Mouse (Mus musculus) liver, embryonic 14.5 days (tissue): Measurements from ENCODE around the gene Bmp7.

ENCODE experiments used
- CTCF ChIP-seq: IDR thresholded peaks from 2 replicates; pipeline ENCODE4 v1.5.1; 2016; ENCODE audit warnings: antibody characterized with exemption, low read depth, control low read depth
- EP300 ChIP-seq: IDR thresholded peaks from 2 replicates; pipeline ENCODE4 v1.6.1; 2016; ENCODE audit warnings: antibody characterized with exemption, low read depth

DNA sequence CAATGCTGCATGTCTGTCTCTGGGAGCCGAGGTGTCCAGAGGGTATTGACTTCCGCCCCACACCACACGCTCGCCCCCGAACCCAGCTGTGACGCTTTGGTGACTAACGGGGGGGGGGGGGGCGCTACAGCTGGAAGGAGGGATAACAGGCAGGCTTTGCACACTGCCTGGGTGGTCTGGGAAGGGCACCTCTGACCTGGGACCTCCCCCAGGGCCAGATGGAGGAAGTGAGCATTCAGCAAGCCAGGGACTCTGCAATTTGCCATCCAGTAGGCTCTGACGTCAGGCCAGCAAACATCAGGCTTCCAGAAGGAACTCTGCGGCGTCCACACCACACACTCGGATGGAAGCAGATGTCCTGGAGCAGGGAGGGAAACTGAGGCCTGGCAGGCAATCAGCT, 52.0 kb downstream of the Bmp7 start:
- TF ChIP-seq CTCF: no peak
- no peak for TF ChIP-seq EP300
